Mouse (Mus musculus): Measurements from ENCODE around the gene Gm17334. TPM values are rescaled to one million over a fixed set of nuclear protein-coding genes. Genes with fewer than 3 reads are reported as not detected.

The Gm17334 gene
- polyA plus RNA-seq, 1 experiment from 2014 or later: 0.23 TPM

DNA sequence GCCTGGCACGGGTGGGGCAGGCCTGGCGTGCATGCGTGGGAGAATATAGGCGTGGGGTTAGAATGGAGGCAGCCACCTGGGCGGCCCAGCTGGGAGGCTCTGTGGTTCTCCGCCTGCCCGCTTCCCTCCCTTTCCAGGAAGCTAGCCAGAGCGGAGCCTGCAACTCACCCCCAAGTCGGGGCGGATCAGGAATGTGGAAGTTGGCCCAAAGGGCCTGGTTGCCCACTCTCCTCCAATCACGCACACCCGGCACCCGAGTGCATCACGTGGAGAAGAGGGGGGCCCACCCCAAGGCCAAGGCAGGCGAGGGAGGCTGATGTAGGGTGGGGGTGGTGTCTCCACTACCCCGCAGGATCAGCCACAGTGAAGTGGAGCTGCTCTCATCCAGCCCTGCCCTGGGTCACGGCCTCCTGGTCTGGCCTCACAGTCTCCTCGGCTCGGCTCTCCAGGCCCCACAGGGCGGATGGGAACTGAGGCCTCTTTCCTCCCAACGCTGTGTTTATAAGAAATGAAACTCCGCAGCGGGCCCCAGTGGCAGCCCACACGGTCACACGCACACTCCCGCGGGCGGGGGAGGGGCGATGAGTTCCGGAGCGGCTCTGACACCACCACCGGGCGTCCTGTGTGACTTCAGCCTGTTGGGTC is 9.4 kb downstream of the Gm17334 start:
- Histone ChIP-seq H3K27ac (ENCODE audit: low read depth) (peak overlapping the region; percentile 97), H3K4me1 (ENCODE audit: insufficient read depth) (peaks cover 39% of the 10 kb centered on the region), H3K27me3 (ENCODE audit: insufficient read depth, low read length) (no peaks in the 10 kb centered on the region), H3K9me3 (ENCODE audit: low read length) (no peaks in the 10 kb centered on the region), H3K4me3 (ENCODE audit: low read depth, low read length) (peak overlapping the region; percentile 50), H3K9ac (replicated peaks) (peak overlapping the region; percentile 72), H3K36me3 (replicated peaks; ENCODE audit: insufficient read depth, low read length) (no peaks in the 10 kb centered on the region), H3K4me2 (ENCODE audit: low read depth, low read length) (peak overlapping the region; percentile 87)
- TF ChIP-seq EP300 (IDR thresholded peaks at IDR 0.05; ENCODE audit: low read depth) (no peak; the same call in 1 of the 2 replicates), CTCF (IDR thresholded peaks at IDR 0.05; ENCODE audit: low read depth) (peak; percentile 57)
- DNase-seq: peak; percentile 91
- WGBS (ENCODE audit: insufficient replicate concordance): under 1% methylated on average over 33 of the region's 33 CpGs
- ATAC-seq: peak; percentile 84

DNA sequence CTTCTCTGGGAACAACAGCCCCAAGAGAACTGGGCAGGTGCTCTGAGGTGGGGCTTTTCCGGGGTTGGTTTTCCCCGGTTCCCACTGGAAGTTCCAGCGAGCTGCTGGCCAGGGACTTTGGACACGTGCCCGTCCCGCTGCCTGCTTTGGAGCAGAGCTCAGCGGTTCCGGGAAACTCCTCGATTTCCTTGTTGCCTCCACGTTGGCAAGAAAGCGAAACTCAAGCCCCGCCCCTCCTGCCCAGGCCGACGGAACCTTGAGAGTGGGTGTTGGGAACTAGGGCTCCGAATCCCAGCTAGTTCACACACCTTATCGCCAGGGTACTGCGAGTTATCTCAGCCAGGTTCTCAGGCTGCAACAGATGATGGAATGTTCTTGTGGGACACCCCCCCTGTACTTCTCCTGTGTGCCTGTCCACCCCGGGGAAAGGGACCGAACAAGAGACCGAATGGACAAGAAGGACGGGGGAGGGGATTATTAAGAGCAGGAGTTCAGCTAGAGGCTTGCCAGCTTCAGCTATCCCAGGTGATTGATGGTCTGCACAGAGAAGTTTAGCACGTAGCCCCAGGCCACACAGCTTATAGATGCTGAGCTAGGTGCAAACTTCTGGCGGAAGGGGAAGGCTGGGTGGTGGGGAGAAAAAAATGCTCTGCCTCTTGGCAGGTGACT is 10.0 kb downstream of the Gm17334 start:
- peak overlapping the region; percentile 72 for H3K9ac ChIP-seq (replicated peaks)
- peaks cover 38% of the 10 kb centered on the region for H3K4me1 ChIP-seq (ENCODE audit: insufficient read depth)
- peak overlapping the region; percentile 97 for H3K27ac ChIP-seq (ENCODE audit: low read depth)
- WGBS (ENCODE audit: insufficient replicate concordance): 3% methylated on average over 23 of the region's 23 CpGs
- ATAC-seq: peak; percentile 20; the same call in 1 of the 2 replicates
- no peak for TF ChIP-seq EP300 (IDR thresholded peaks at IDR 0.05; ENCODE audit: low read depth)
- TF ChIP-seq CTCF (IDR thresholded peaks at IDR 0.05; ENCODE audit: low read depth): no peak
- no peaks in the 10 kb centered on the region for H3K27me3 ChIP-seq (ENCODE audit: insufficient read depth, low read length)
- no peaks in the 10 kb centered on the region for H3K9me3 ChIP-seq (ENCODE audit: low read length)
- H3K4me2 ChIP-seq (ENCODE audit: low read depth, low read length): peak overlapping the region; percentile 87
- peak overlapping the region; percentile 50 for H3K4me3 ChIP-seq (ENCODE audit: low read depth, low read length)
- H3K36me3 ChIP-seq (replicated peaks; ENCODE audit: insufficient read depth, low read length): no peaks in the 10 kb centered on the region
- peak; percentile 83 for DNase-seq

DNA sequence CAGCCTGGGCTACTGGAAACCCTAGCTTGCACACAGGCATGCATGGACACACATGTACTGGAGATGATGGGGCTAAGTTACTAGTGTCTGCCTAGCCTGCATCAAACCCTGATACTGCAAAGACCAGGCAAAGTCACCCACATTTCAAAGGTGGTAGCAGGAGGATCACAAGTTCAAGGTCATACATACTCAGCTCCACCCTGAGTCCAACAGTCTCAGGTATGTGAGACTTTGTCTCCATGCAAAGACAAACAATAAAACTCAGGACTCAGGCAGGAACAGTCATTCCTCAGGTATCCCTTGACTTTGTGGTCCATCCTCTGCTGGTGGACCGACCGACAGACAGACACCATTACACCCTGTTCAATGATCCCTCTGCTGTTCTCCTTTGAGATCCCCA is 10.6 kb downstream of the Gm17334 start:
- Histone ChIP-seq H3K4me1 (ENCODE audit: insufficient read depth) (peaks cover 38% of the 10 kb centered on the region), H3K4me3 (ENCODE audit: low read depth, low read length) (peak overlapping the region; percentile 50), H3K9ac (replicated peaks) (peak overlapping the region; percentile 72)

DNA sequence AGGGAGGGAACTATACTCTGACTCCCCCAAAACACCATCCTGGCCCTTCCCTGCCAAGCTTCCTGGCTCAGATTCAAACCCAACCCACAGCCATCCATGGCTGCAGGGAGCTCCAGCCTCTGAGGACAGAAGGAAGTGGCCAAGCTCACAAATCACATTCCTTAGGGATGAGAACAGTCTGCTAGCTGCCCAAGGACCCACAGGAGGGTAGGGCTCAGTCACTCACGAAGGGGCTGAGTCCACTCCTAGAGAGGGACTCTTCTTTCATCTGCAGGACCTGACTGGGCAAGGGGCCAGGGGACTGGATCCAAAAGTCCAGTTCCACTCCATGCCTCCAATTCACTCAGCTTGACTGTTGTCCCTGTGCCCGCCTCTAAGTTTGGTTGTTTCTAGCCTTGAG is 11.2 kb downstream of the Gm17334 start:
- Histone ChIP-seq H3K9me3 (ENCODE audit: low read length) (no peaks in the 10 kb centered on the region), H3K9ac (replicated peaks) (no peak overlapping the region), H3K4me3 (ENCODE audit: low read depth, low read length) (no peak overlapping the region), H3K27me3 (ENCODE audit: insufficient read depth, low read length) (no peaks in the 10 kb centered on the region), H3K4me1 (ENCODE audit: insufficient read depth) (peaks cover 38% of the 10 kb centered on the region), H3K4me2 (ENCODE audit: low read depth, low read length) (peak overlapping the region; percentile 87; the same call in 1 of the 2 replicates), H3K27ac (ENCODE audit: low read depth) (peak overlapping the region; percentile 97), H3K36me3 (replicated peaks; ENCODE audit: insufficient read depth, low read length) (no peaks in the 10 kb centered on the region)
- TF ChIP-seq CTCF (IDR thresholded peaks at IDR 0.05; ENCODE audit: low read depth) (no peak), EP300 (IDR thresholded peaks at IDR 0.05; ENCODE audit: low read depth) (no peak)
- peak; percentile 69 for DNase-seq
- 53% methylated on average over 2 of the region's 2 CpGs for WGBS (ENCODE audit: insufficient replicate concordance)
- no peak for ATAC-seq

More for the DNA sequence above, 10.6 kb downstream of the Gm17334 start:
- WGBS (ENCODE audit: insufficient replicate concordance): 43% methylated on average over 2 of the region's 2 CpGs
- Histone ChIP-seq H3K9me3 (ENCODE audit: low read length) (no peaks in the 10 kb centered on the region), H3K27me3 (ENCODE audit: insufficient read depth, low read length) (no peaks in the 10 kb centered on the region), H3K27ac (ENCODE audit: low read depth) (peak overlapping the region; percentile 97), H3K4me2 (ENCODE audit: low read depth, low read length) (peak overlapping the region; percentile 87), H3K36me3 (replicated peaks; ENCODE audit: insufficient read depth, low read length) (no peaks in the 10 kb centered on the region)
- ATAC-seq (no peak), DNase-seq (no peak)
- no peak for TF ChIP-seq CTCF (IDR thresholded peaks at IDR 0.05; ENCODE audit: low read depth)
- TF ChIP-seq EP300 (IDR thresholded peaks at IDR 0.05; ENCODE audit: low read depth): no peak

DNA sequence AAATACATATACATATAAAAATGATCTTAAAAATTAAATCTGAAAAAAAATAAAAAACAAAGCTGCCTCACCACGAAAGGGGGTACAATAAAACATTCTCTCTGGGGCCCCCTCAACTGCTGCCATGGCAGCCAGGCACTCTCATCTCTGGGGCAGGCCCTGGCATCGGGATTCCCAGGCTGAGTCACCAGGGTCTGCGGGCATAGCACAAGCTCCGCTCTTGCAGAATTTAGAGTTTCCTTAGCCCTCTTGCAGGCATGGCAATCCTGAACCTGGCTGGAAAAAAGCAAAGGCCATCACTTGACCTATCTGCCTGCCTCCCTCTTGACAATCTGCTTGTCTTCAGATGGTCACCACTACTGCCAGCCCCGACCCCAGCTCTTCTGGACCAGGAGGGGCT is 11.7 kb downstream of the Gm17334 start:
- no peak for TF ChIP-seq EP300 (IDR thresholded peaks at IDR 0.05; ENCODE audit: low read depth)
- no peak for TF ChIP-seq CTCF (IDR thresholded peaks at IDR 0.05; ENCODE audit: low read depth)
- DNase-seq (no peak), ATAC-seq (no peak)
- Histone ChIP-seq H3K9ac (replicated peaks) (no peak overlapping the region), H3K27ac (ENCODE audit: low read depth) (no peak overlapping the region), H3K4me3 (ENCODE audit: low read depth, low read length) (no peak overlapping the region), H3K27me3 (ENCODE audit: insufficient read depth, low read length) (no peaks in the 10 kb centered on the region), H3K9me3 (ENCODE audit: low read length) (no peaks in the 10 kb centered on the region), H3K4me2 (ENCODE audit: low read depth, low read length) (no peak overlapping the region), H3K4me1 (ENCODE audit: insufficient read depth) (peaks cover 38% of the 10 kb centered on the region), H3K36me3 (replicated peaks; ENCODE audit: insufficient read depth, low read length) (no peaks in the 10 kb centered on the region)
- WGBS (ENCODE audit: insufficient replicate concordance): 72% methylated on average over 5 of the region's 5 CpGs

DNA sequence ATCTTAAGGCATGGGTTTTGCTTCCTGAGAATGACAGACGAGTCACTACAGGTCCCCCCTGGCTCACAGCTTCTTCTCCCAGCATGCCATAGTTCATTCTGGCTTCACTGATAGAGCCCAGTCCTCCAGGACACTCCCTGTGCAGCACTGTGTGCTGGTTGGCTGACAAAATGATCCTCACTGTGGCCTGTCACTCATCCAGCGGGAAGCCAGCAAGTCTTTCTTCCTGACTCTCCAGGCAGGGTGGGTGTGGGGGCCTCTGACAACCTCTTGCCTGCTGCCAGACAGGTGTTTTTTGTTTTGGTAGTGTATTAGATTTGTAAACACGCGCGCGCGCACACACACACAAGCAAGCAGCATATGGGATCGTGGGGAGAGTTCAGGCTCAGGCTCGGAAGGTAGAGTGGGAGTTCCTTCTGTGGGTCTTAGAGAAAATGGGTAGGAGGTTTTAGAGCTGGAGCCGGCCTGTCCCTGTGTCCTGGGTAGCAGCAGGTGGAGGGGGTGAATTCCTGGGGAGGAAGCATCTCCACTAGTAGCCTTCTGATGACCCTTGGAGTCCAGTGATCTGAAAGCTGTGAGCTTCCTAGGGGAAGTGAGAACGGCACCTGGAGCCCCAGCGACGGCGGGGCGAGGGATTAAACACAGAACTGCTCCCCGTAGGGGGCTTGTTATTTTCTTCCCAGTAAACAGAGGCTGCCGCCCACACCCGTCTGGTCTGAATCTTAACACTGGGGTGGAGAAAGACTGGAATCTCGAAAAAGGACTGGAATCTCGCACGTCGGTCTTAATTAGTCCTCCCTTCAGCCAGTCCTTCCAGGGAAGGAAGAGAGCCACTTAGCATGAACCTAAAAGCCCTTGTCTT is 13.2 kb downstream of the Gm17334 start:
- DNase-seq (no peak), ATAC-seq (no peak)
- no peak overlapping the region for H3K4me3 ChIP-seq (ENCODE audit: low read depth, low read length)
- no peaks in the 10 kb centered on the region for H3K36me3 ChIP-seq (replicated peaks; ENCODE audit: insufficient read depth, low read length)
- no peak overlapping the region for H3K27ac ChIP-seq (ENCODE audit: low read depth)
- no peak for TF ChIP-seq EP300 (IDR thresholded peaks at IDR 0.05; ENCODE audit: low read depth)
- no peak for TF ChIP-seq CTCF (IDR thresholded peaks at IDR 0.05; ENCODE audit: low read depth)
- H3K9ac ChIP-seq (replicated peaks): no peak overlapping the region
- H3K4me1 ChIP-seq (ENCODE audit: insufficient read depth): peaks cover 37% of the 10 kb centered on the region
- no peak overlapping the region for H3K4me2 ChIP-seq (ENCODE audit: low read depth, low read length)
- H3K27me3 ChIP-seq (ENCODE audit: insufficient read depth, low read length): no peaks in the 10 kb centered on the region
- H3K9me3 ChIP-seq (ENCODE audit: low read length): no peaks in the 10 kb centered on the region
- 66% methylated on average over 22 of the region's 22 CpGs for WGBS (ENCODE audit: insufficient replicate concordance)

Measured in liver, postnatal 0 days (tissue).